Mouse (Mus musculus): ENCODE results near the gene Olfr1434. TPM values are rescaled to one million over a fixed set of nuclear protein-coding genes. Genes with fewer than 3 reads are reported as not detected.
"Not testable (repeated sequence)": the region's sequence is repeated elsewhere in the genome, so short reads cannot be mapped to it uniquely, and the experiment has no call there.

The Olfr1434 gene
- total RNA-seq (2021): not detected

GRCm38 (mm10) chr19:12279554-12279953 lies at the start of gene Olfr1434:
TSS of gene Olfr1434 (plus strand) at chr19:12279854.
- DNase-seq (ENCODE audit: low spot score): no peak
- intact Hi-C loops (cut with DNase I): no loop called here

GRCm38 (mm10) chr19:12232496-12232895 lies 47.2 kb upstream of the Olfr1434 start, which contains the start of gene Olfr1432:
TSS of gene Olfr1432 (minus strand) at chr19:12232596.
- intact Hi-C loops (cut with DNase I); DNase-seq (ENCODE audit: low spot score): not testable (repeated sequence)

GRCm38 (mm10) chr19:12241559-12241958 lies 38.1 kb upstream of the Olfr1434 start, which contains the start of gene Olfr262:
TSS of gene Olfr262 (minus strand) at chr19:12241659.
- DNase-seq (ENCODE audit: low spot score): no peak
- intact Hi-C loops (cut with DNase I): no loop called here

GRCm38 (mm10) chr19:12260732-12261131 lies 18.9 kb upstream of the Olfr1434 start, which contains the start of gene Olfr235:
TSS of gene Olfr235 (plus strand) at chr19:12261032.
- DNase-seq (ENCODE audit: low spot score): no peak
- intact Hi-C loops (cut with DNase I): no loop called here

- DNase-seq (ENCODE audit: low spot score): no peak
- intact Hi-C loops (cut with DNase I): no loop called here
Observed at GRCm38 (mm10) chr19:12292979-12293378, 13.3 kb downstream of the Olfr1434 start.

- DNase-seq (ENCODE audit: low spot score); intact Hi-C loops (cut with DNase I): not testable (repeated sequence)
Observed at GRCm38 (mm10) chr19:12299030-12299429, 19.4 kb downstream of the Olfr1434 start, which contains the start of gene Olfr1436. TSS of gene Olfr1436 (minus strand) at chr19:12299130.

GRCm38 (mm10) chr19:12325001-12325400 lies 45.3 kb downstream of the Olfr1434 start, which contains the start of gene Olfr1437:
TSS of gene Olfr1437 (minus strand) at chr19:12325101.
- intact Hi-C loops (cut with DNase I): no loop called here
- DNase-seq (ENCODE audit: low spot score): no peak

Other genes with a start within 250 kb of the Olfr1434 start
- gene Olfr1423, start 238.5 kb upstream of the Olfr1434 start, total RNA-seq (2021): not detected
- not detected for gene Olfr1424, start 217.2 kb upstream of the Olfr1434 start, total RNA-seq (2021)
- gene Olfr1425, start 202.1 kb upstream of the Olfr1434 start, total RNA-seq (2021): not detected
- not detected for gene Olfr1426, start 187.8 kb upstream of the Olfr1434 start, total RNA-seq (2021)
- not detected for gene Olfr1427, start 176.5 kb upstream of the Olfr1434 start, total RNA-seq (2021)
- gene Olfr1428, start 164.0 kb upstream of the Olfr1434 start, total RNA-seq (2021): not detected
- not detected for gene Olfr76, start 156.7 kb upstream of the Olfr1434 start, total RNA-seq (2021)
- gene Olfr1555-ps1, start 109.7 kb upstream of the Olfr1434 start, total RNA-seq (2021): not detected
- gene Olfr1431, start 79.2 kb upstream of the Olfr1434 start, total RNA-seq (2021): not detected
- gene Olfr1432, start 47.3 kb upstream of the Olfr1434 start, total RNA-seq (2021): not detected
- not detected for gene Olfr262, start 38.2 kb upstream of the Olfr1434 start, total RNA-seq (2021)
- not detected for gene Olfr235, start 18.8 kb upstream of the Olfr1434 start, total RNA-seq (2021)
- gene Olfr1436, start 19.3 kb downstream of the Olfr1434 start, total RNA-seq (2021): not detected
- not detected for gene Olfr1437, start 45.2 kb downstream of the Olfr1434 start, total RNA-seq (2021)
- not detected for gene Olfr1438-ps1, start 56.1 kb downstream of the Olfr1434 start, total RNA-seq (2021)
- gene Olfr1440, start 107.4 kb downstream of the Olfr1434 start, total RNA-seq (2021): not detected
- not detected for gene Olfr1441, start 137.6 kb downstream of the Olfr1434 start, total RNA-seq (2021)
- gene Pfpl, start 148.1 kb downstream of the Olfr1434 start, total RNA-seq (2021): not detected
- 1 to 10 TPM; 7.4 to 8.3 TPM for gene Mpeg1, start 180.9 kb downstream of the Olfr1434 start, total RNA-seq (2021)
- gene Dtx4, start 221.6 kb downstream of the Olfr1434 start, total RNA-seq (2021): 1 to 10 TPM; 6.8 to 8.1 TPM